Mouse (Mus musculus) ES-E14 (cell line): ENCODE results near the gene Tbcb. TPM values are rescaled to one million over a fixed set of nuclear protein-coding genes. Genes with fewer than 3 reads are reported as not detected.
A peak's percentile ranks its signal among the peaks of the same experiment; 100 is the strongest.

Experiments
- DNase-seq: peaks from one replicate; pipeline ENCODE4 v3.0.0-alpha.2; 2013; ENCODE audit warnings: low read depth, low spot score
- H3K27ac ChIP-seq: 2 replicates; pipeline ENCODE4 v1.5.1; 2012; ENCODE audit warnings: low read depth, mild to moderate bottlenecking, low read length, moderate library complexity, mixed read lengths; ENCODE audit not compliant: poor library complexity, insufficient read depth, severe bottlenecking
- H3K36me3 ChIP-seq: 2 replicates; pipeline ENCODE4 v1.6.1; 2012; ENCODE audit warnings: mild to moderate bottlenecking, low read length, moderate library complexity, mixed read lengths; ENCODE audit not compliant: control insufficient read depth, poor library complexity, insufficient read depth, severe bottlenecking
- H3K4me1 ChIP-seq, 2 experiments: fragments of 150-350 bp in 1 of 2; sonication (generic) in 1 of 2; 2 replicates each; pipeline ENCODE4 v1.6.1; 2012; ENCODE audit warnings: low read length in 2 of 2, mild to moderate bottlenecking in 1 of 2, mixed read lengths in 1 of 2; ENCODE audit not compliant: control insufficient read depth in 2 of 2, insufficient read depth in 2 of 2, poor library complexity in 1 of 2
- H3K4me3 ChIP-seq, 2 experiments: fragments of 150-350 bp in 1 of 2; sonication (generic) in 1 of 2; 2 replicates each; pipeline ENCODE4 v1.5.1; 2012; ENCODE audit warnings: low read length in 2 of 2, low read depth in 1 of 2, mild to moderate bottlenecking in 1 of 2, mixed read lengths in 1 of 2; ENCODE audit not compliant: insufficient read depth in 1 of 2, poor library complexity in 1 of 2, severe bottlenecking in 1 of 2
- H3K9ac ChIP-seq: 2 replicates; pipeline ENCODE4 v1.6.1; 2012; ENCODE audit warnings: low read depth, mild to moderate bottlenecking, low read length, mixed read lengths; ENCODE audit not compliant: poor library complexity, insufficient read depth, severe bottlenecking
- H3K9me3 ChIP-seq: fragments of 150-350 bp; sonication (generic); 2 replicates; pipeline ENCODE4 v1.6.1; 2012; ENCODE audit warnings: low read depth, mild to moderate bottlenecking, low read length; ENCODE audit not compliant: control insufficient read depth, insufficient read depth
- CHD2 ChIP-seq: IDR thresholded peaks from 2 replicates; pipeline ENCODE4 v1.6.1; 2014; ENCODE audit warnings: mild to moderate bottlenecking, low read depth, low read length, inconsistent platforms
- HCFC1 ChIP-seq: IDR thresholded peaks from 2 replicates; pipeline ENCODE4 v1.6.1; 2012; ENCODE audit warnings: low read length, inconsistent platforms, borderline replicate concordance; ENCODE audit not compliant: insufficient read depth
- MAFK ChIP-seq: IDR thresholded peaks from 2 replicates; pipeline ENCODE4 v1.6.1; 2014; ENCODE audit warnings: mild to moderate bottlenecking, low read depth, low read length, inconsistent platforms; ENCODE audit not compliant: insufficient read depth
- ZC3H11A ChIP-seq: IDR thresholded peaks from 2 replicates; pipeline ENCODE4 v1.6.1; 2012; ENCODE audit warnings: low read depth, mild to moderate bottlenecking, inconsistent platforms, low read length, borderline replicate concordance
- ZNF384 ChIP-seq: IDR thresholded peaks from 2 replicates; pipeline ENCODE4 v1.6.1; 2012; ENCODE audit warnings: low read depth, low read length, inconsistent platforms
- in situ Hi-C, 2 experiments: fragments of 600-800 bp; cut with MboI; formaldehyde crosslinking; loops; one replicate each; pipeline ENCODE4 v1.15.1; 2025; ENCODE audit warnings: low sequenced_read_pairs in 2 of 2, inconsistent platforms in 1 of 2; ENCODE audit not compliant: unreplicated experiment in 2 of 2
- total RNA-seq: library from RNA; depleted of rRNA; stranded (reverse); fragments of 300-350 nt; gene quantifications from 2 replicates; pipeline ENCODE4 v1.2.3, GENCODE M21; 2012

Tbcb gene
- total RNA-seq, 1 experiment, result 158 TPM

GRCm38 (mm10) chr7:30194101-30194831 is 37.8 kb downstream of the Tbcb start:
- TF ChIP-seq ZNF384, result peak; percentile 98
- TF ChIP-seq MAFK, result no peak
- no peak for TF ChIP-seq ZC3H11A
- H3K36me3 ChIP-seq, result peaks cover 17% of the 10 kb centered on the region
- in situ Hi-C loops, result no loop called here
- no peaks in the 10 kb centered on the region for H3K9me3 ChIP-seq
- DNase-seq, result no peak
- H3K9ac ChIP-seq, result peak overlapping the region; percentile 78
- H3K27ac ChIP-seq, result peak overlapping the region; percentile 89
- H3K4me1 ChIP-seq, result peaks cover 7 to 12% of the 10 kb centered on the region in 2 experiments; a peak in 3 of 4 replicates
- H3K4me3 ChIP-seq, result peak overlapping the region; percentile 80 to 86

GRCm38 (mm10) chr7:30193581-30194100 is 38.4 kb downstream of the Tbcb start:
- Histone ChIP-seq H3K4me3 (peak overlapping the region; percentile 80 to 86), H3K9me3 (no peaks in the 10 kb centered on the region), H3K27ac (peak overlapping the region; percentile 89), H3K4me1 (peaks cover 5 to 16% of the 10 kb centered on the region in 2 experiments; a peak in 3 of 4 replicates), H3K9ac (peak overlapping the region; percentile 78), H3K36me3 (peaks cover 23% of the 10 kb centered on the region)
- in situ Hi-C loops, result no loop called here
- TF ChIP-seq ZC3H11A (no peak), CHD2 (no peak), HCFC1 (no peak), ZNF384 (no peak)
- DNase-seq, result peak; percentile 88

- in situ Hi-C loops, result no loop called here
- peak overlapping the region; percentile 70 for H3K9ac ChIP-seq
- TF ChIP-seq HCFC1, result no peak
- TF ChIP-seq ZNF384, result 0 out of 2 replicates have a peak, but pooled peaks have one; percentile 24
- TF ChIP-seq ZC3H11A, result no peak
- no peak for TF ChIP-seq MAFK
- H3K4me3 ChIP-seq, result peak overlapping the region; percentile 80 to 86
- H3K27ac ChIP-seq, result peak overlapping the region; percentile 68
- peak; percentile 90 for DNase-seq
- peaks cover 29% of the 10 kb centered on the region for H3K36me3 ChIP-seq
- peaks cover 5 to 20% of the 10 kb centered on the region in 2 experiments; a peak in 3 of 4 replicates for H3K4me1 ChIP-seq
- H3K9me3 ChIP-seq, result no peaks in the 10 kb centered on the region
Observed at GRCm38 (mm10) chr7:30193013-30193412, 39.1 kb downstream of the Tbcb start.

DNA sequence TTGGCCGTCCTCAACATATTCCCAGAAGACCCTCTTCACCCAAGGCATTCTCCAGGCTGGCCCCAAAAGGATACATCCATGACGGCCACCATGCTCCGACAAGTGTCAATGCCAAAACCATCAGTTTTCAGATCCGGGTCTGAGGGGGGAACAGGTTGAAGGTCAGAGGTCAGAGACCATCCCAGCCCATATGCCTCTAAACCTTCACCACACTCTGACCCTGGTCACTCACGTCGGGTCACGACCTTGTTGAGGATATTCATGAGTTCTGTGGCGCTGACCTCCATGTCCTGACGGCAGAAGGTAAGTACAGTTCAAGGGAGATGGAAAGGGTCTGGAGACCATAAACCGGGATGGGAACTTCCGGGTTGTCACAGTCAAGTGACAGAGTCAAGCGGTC is 40.0 kb downstream of the Tbcb start:
- in situ Hi-C loops, result no loop called here
- DNase-seq, result no peak
- TF ChIP-seq MAFK, result no peak
- no peak for TF ChIP-seq ZNF384
- TF ChIP-seq ZC3H11A, result no peak
- no peak for TF ChIP-seq CHD2
- TF ChIP-seq HCFC1, result no peak
- no peak overlapping the region for H3K27ac ChIP-seq
- H3K4me1 ChIP-seq, result peaks cover 4 to 20% of the 10 kb centered on the region in 2 experiments; a peak in 3 of 4 replicates
- peaks cover 36% of the 10 kb centered on the region for H3K36me3 ChIP-seq
- peak overlapping the region; percentile 80 to 86; a peak in 3 of 4 replicates for H3K4me3 ChIP-seq
- H3K9me3 ChIP-seq, result no peaks in the 10 kb centered on the region
- 0 out of 2 replicates have a peak overlapping the region, but pooled peaks have one; percentile 60 for H3K9ac ChIP-seq

DNA sequence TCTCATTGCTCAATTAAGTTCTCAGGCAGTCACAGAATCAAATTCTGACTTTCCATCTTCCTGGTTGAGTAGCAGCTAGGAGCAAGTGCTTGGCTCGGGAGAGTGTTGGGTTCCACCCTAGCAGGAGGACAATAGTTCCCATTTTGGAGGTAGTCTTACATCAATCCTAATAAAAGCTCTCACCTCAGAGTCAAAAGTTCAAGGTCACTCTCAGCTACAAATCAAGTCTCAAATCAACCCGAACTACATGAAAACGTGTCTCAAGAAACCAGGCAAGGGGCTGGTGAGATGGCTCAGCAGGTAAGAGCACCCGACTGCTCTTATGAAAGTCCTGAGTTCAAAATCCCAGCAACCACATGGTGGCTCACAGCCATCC is 43.0 kb downstream of the Tbcb start:
- H3K4me1 ChIP-seq, result peaks cover 0 to 32% of the 10 kb centered on the region in 2 experiments; a peak in 2 of 4 replicates
- in situ Hi-C loops, result no loop called here
- peak overlapping the region; percentile 32; the same call in 1 of the 2 replicates for H3K27ac ChIP-seq
- no peaks in the 10 kb centered on the region for H3K9me3 ChIP-seq
- peaks cover 52% of the 10 kb centered on the region for H3K36me3 ChIP-seq
- peak; percentile 68 for DNase-seq
- no peak overlapping the region; the same call in 1 of the 2 replicates for H3K9ac ChIP-seq
- no peak overlapping the region for H3K4me3 ChIP-seq
- TF ChIP-seq MAFK (no peak), HCFC1 (no peak), CHD2 (no peak), ZNF384 (no peak), ZC3H11A (no peak)
